Mouse (Mus musculus): Measurements from ENCODE around the gene Tnks1bp1. TPM values are rescaled to one million over a fixed set of nuclear protein-coding genes. Genes with fewer than 3 reads are reported as not detected.

The Tnks1bp1 gene
- polyA plus RNA-seq, 1 experiment = 46.9 TPM

DNA sequence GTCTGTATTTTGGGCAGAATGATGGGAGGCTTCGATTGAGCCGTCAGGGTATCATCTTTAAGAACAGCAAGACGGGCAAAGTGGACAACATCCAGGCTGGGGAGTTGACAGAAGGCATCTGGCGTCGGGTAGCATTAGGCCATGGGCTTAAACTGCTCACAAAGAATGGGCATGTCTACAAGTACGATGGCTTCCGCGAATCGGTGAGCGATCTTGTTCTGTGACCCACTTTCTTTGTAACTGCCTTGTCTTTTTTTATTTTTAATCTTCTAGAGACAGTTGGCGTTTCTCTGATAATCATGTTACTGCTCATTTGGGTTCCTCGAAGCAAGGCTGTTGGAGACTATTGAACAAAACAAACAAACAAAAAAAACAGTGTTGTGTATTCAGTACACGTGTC, 9.5 kb upstream of the Tnks1bp1 start:
- H3K27me3 ChIP-seq (replicated peaks; ENCODE audit: control insufficient read depth, insufficient read depth, low read length) = no peaks in the 10 kb centered on the region
- TF ChIP-seq POLR2A (IDR thresholded peaks at IDR 0.05; ENCODE audit: low read depth, low read length) = no peak
- no peak for TF ChIP-seq CTCF (conservative IDR thresholded peaks at IDR 0.05; ENCODE audit: insufficient read depth, insufficient read length, low read depth, low read length)
- H3K36me3 ChIP-seq (ENCODE audit: control insufficient read depth, insufficient read depth, low read length) = peaks cover 6% of the 10 kb centered on the region
- H3K4me1 ChIP-seq (ENCODE audit: control insufficient read depth, insufficient read depth, low read length) = peaks cover 11% of the 10 kb centered on the region; the same call in 1 of the 2 replicates
- 68% methylated on average over 13 of the region's 13 CpGs for WGBS
- H3K4me3 ChIP-seq (ENCODE audit: insufficient read depth, low read depth, low read length) = no peak overlapping the region
- DNase-seq = no peak
- H3K27ac ChIP-seq (ENCODE audit: insufficient read depth, low read depth, low read length) = no peak overlapping the region

DNA sequence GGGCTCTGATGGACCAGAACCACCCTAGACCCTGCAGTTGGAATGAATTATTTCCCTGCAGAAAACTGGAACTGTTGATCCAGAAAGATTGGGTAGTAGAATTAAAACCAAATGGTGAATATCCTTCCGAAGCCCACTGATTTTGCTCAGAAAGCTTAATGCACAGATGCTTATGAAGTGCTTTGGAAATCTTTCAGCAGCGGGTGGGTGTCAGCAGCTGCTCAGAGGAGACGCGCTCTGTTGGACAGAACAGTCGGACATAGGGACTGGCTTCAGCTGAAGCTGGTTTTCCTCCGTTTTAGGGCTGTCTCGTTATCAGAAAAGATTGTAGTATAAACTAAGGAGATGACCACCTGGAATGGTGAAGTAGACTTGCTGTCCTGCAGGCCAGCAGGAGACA, 4.2 kb upstream of the Tnks1bp1 start:
- WGBS = 89% methylated on average over 7 of the region's 7 CpGs
- TF ChIP-seq CTCF (conservative IDR thresholded peaks at IDR 0.05; ENCODE audit: insufficient read depth, insufficient read length, low read depth, low read length) = no peak
- no peak for TF ChIP-seq POLR2A (IDR thresholded peaks at IDR 0.05; ENCODE audit: low read depth, low read length)
- no peak overlapping the region for H3K4me3 ChIP-seq (ENCODE audit: insufficient read depth, low read depth, low read length)
- DNase-seq = no peak
- no peaks in the 10 kb centered on the region for H3K27me3 ChIP-seq (replicated peaks; ENCODE audit: control insufficient read depth, insufficient read depth, low read length)
- H3K36me3 ChIP-seq (ENCODE audit: control insufficient read depth, insufficient read depth, low read length) = peaks cover 9% of the 10 kb centered on the region
- H3K27ac ChIP-seq (ENCODE audit: insufficient read depth, low read depth, low read length) = no peak overlapping the region
- H3K4me1 ChIP-seq (ENCODE audit: control insufficient read depth, insufficient read depth, low read length) = peaks cover 5% of the 10 kb centered on the region; the same call in 1 of the 2 replicates

DNA sequence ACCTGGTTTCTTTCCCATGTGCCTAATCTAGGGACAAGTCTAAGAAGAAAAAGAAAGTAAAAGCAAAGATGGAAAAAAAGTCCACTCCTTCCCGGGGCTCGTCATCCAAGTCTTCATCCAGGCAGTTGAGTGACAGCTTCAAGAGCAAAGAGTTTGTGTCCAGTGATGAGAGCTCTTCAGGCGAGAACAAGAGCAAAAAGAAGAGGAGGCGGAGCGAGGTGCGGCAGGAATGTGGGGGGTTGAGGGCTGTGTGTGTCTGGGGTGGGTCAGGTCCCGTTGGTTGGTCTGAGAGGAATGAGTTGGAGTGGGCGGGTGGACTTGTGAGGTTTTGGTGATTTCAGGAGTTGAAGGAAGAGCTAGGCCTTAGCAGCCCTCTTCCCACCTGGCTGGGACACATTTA, 1.6 kb upstream of the Tnks1bp1 start:
- no peak overlapping the region for H3K4me3 ChIP-seq (ENCODE audit: insufficient read depth, low read depth, low read length)
- no peak for TF ChIP-seq CTCF (conservative IDR thresholded peaks at IDR 0.05; ENCODE audit: insufficient read depth, insufficient read length, low read depth, low read length)
- TF ChIP-seq POLR2A (IDR thresholded peaks at IDR 0.05; ENCODE audit: low read depth, low read length) = no peak
- H3K27me3 ChIP-seq (replicated peaks; ENCODE audit: control insufficient read depth, insufficient read depth, low read length) = no peaks in the 10 kb centered on the region
- no peak overlapping the region for H3K27ac ChIP-seq (ENCODE audit: insufficient read depth, low read depth, low read length)
- 87% methylated on average over 8 of the region's 8 CpGs for WGBS
- H3K36me3 ChIP-seq (ENCODE audit: control insufficient read depth, insufficient read depth, low read length) = peaks cover 4% of the 10 kb centered on the region; the same call in 1 of the 2 replicates
- DNase-seq = no peak
- peaks cover 5% of the 10 kb centered on the region; the same call in 1 of the 2 replicates for H3K4me1 ChIP-seq (ENCODE audit: control insufficient read depth, insufficient read depth, low read length)

DNA sequence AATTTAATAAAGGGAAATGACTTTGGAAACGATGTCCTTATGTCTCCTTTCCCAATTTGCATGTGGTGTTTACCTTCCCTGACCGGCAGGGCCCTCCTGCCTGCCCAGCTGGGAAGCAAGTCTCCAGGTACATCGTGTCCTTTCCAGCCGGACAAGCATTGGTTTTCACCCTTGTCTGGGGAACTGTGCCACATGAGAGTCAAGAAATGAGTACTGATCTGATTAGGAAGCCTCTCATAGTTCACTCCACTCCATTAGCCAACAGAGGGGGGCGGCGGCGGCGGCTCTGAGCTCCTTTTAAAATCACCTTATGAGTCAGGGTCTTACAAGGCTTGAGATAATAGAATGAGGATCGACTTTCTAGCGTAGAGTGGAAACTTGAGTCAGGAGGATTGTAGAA, 741 bp upstream of the Tnks1bp1 start:
- peaks cover 4% of the 10 kb centered on the region; the same call in 1 of the 2 replicates for H3K36me3 ChIP-seq (ENCODE audit: control insufficient read depth, insufficient read depth, low read length)
- WGBS = 28% methylated on average over 10 of the region's 10 CpGs
- TF ChIP-seq POLR2A (IDR thresholded peaks at IDR 0.05; ENCODE audit: low read depth, low read length) (no peak), CTCF (conservative IDR thresholded peaks at IDR 0.05; ENCODE audit: insufficient read depth, insufficient read length, low read depth, low read length) (no peak)
- no peak for DNase-seq
- peak overlapping the region; percentile 49; the same call in 1 of the 2 replicates for H3K4me3 ChIP-seq (ENCODE audit: insufficient read depth, low read depth, low read length)
- H3K27me3 ChIP-seq (replicated peaks; ENCODE audit: control insufficient read depth, insufficient read depth, low read length) = no peaks in the 10 kb centered on the region
- H3K27ac ChIP-seq (ENCODE audit: insufficient read depth, low read depth, low read length) = peak overlapping the region; percentile 64
- peaks cover 5% of the 10 kb centered on the region; the same call in 1 of the 2 replicates for H3K4me1 ChIP-seq (ENCODE audit: control insufficient read depth, insufficient read depth, low read length)

DNA sequence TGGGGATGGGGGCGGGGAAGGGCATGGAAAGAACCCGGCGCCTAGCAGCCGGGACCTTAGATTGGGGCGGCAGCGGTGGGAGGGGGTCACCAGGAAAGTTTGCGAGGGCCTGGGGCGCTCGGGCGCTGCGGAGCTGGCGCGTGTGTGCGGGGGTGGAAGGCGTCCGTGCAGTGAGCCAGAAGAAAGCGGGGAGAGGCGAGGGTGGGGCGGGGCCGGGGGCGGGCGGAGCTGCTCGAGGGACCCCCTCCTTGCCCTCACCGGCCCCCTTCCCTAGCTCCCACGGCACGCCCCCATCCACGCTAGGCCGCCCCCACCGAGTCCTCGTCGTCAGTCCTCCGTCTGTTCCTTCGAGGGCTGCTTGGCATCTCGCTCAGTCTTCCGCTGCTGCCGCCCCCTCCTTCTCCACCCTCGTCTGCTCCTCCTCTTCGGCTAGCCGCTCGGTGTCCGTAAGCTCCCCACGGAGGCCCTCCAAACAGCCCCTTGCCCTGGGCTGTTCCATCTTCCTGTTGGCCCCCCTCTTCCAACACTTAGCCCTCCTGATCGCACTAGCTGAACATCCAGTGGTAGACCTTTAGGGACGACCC, 438 bp downstream of the Tnks1bp1 start:
- H3K36me3 ChIP-seq (ENCODE audit: control insufficient read depth, insufficient read depth, low read length) = peaks cover 2% of the 10 kb centered on the region; the same call in 1 of the 2 replicates
- DNase-seq = peak; percentile 60

DNA sequence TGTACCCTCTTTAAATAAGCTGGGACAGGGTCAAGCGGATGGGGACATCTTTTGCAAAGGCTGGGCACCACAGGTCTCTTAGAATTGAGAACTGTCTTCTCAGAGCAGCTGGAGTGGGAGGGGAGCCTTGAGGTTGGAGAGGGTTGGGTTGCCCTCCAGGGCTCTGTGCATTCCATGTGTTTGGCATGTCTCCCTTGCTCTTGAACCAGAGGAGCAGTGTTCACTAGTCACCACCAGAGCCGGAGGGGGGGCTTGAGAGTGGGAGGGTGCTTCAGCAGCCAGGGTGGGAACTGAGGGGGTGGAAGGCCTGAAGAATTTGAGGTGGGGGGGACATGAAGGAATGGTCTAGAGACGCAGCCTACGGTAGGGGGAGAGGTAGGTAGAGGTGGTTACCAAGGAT, 1.5 kb downstream of the Tnks1bp1 start:
- Histone ChIP-seq H3K36me3 (ENCODE audit: control insufficient read depth, insufficient read depth, low read length) (no peaks in the 10 kb centered on the region; the same call in 1 of the 2 replicates), H3K27me3 (replicated peaks; ENCODE audit: control insufficient read depth, insufficient read depth, low read length) (no peaks in the 10 kb centered on the region), H3K27ac (ENCODE audit: insufficient read depth, low read depth, low read length) (no peak overlapping the region), H3K4me1 (ENCODE audit: control insufficient read depth, insufficient read depth, low read length) (peaks cover 5% of the 10 kb centered on the region; the same call in 1 of the 2 replicates), H3K4me3 (ENCODE audit: insufficient read depth, low read depth, low read length) (peak overlapping the region; percentile 3; the same call in 1 of the 2 replicates)
- WGBS = 73% methylated on average over 4 of the region's 4 CpGs
- no peak for DNase-seq
- TF ChIP-seq POLR2A (IDR thresholded peaks at IDR 0.05; ENCODE audit: low read depth, low read length) (no peak), CTCF (conservative IDR thresholded peaks at IDR 0.05; ENCODE audit: insufficient read depth, insufficient read length, low read depth, low read length) (no peak)

More for the DNA sequence above, 438 bp downstream of the Tnks1bp1 start:
- Histone ChIP-seq H3K4me1 (ENCODE audit: control insufficient read depth, insufficient read depth, low read length) (peaks cover 5% of the 10 kb centered on the region; the same call in 1 of the 2 replicates), H3K27ac (ENCODE audit: insufficient read depth, low read depth, low read length) (peak overlapping the region; percentile 34), H3K27me3 (replicated peaks; ENCODE audit: control insufficient read depth, insufficient read depth, low read length) (no peaks in the 10 kb centered on the region), H3K4me3 (ENCODE audit: insufficient read depth, low read depth, low read length) (peak overlapping the region; percentile 76)
- TF ChIP-seq CTCF (conservative IDR thresholded peaks at IDR 0.05; ENCODE audit: insufficient read depth, insufficient read length, low read depth, low read length) (no peak), POLR2A (IDR thresholded peaks at IDR 0.05; ENCODE audit: low read depth, low read length) (no peak)
- 1% methylated on average over 40 of the region's 44 CpGs for WGBS

DNA sequence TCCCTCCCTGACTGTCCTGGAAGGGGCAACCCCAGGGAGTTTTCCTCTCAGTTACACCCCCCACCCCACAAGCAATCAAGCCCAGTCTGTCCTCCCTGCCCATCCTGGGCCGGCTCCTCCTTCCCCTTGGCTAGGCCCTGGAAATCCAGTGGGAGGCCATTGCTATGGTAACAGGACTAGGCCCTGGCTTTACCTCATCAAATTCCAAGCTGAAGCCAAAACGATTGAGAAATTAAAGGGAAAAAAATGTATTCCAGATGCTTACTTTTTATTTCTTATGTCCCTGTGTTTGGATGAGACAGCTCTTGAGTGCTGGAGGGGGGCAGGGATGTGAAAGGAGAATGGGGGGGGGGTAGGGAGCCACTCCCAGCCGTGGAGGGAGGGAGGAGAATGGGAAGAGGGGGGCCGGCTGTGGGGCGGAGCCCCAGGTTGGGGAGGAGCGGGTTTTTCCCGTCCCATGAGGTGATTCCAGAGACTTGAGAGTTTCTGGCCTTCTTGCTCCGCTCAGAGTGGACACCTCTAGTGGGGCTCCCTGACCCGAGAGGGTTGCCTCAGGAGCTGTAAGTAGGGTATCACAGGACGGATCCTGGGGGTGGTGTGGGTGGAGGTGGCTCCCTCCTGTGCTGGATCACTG, 2.3 kb downstream of the Tnks1bp1 start:
- DNase-seq = peak; percentile 77

More for the DNA sequence above, 2.3 kb downstream of the Tnks1bp1 start:
- no peaks in the 10 kb centered on the region for H3K36me3 ChIP-seq (ENCODE audit: control insufficient read depth, insufficient read depth, low read length)
- peak overlapping the region; percentile 50 for H3K4me3 ChIP-seq (ENCODE audit: insufficient read depth, low read depth, low read length)
- peaks cover 5% of the 10 kb centered on the region; the same call in 1 of the 2 replicates for H3K4me1 ChIP-seq (ENCODE audit: control insufficient read depth, insufficient read depth, low read length)
- H3K27me3 ChIP-seq (replicated peaks; ENCODE audit: control insufficient read depth, insufficient read depth, low read length) = no peaks in the 10 kb centered on the region
- WGBS = 31% methylated on average over 10 of the region's 10 CpGs
- TF ChIP-seq CTCF (conservative IDR thresholded peaks at IDR 0.05; ENCODE audit: insufficient read depth, insufficient read length, low read depth, low read length) = no peak
- no peak for TF ChIP-seq POLR2A (IDR thresholded peaks at IDR 0.05; ENCODE audit: low read depth, low read length)
- H3K27ac ChIP-seq (ENCODE audit: insufficient read depth, low read depth, low read length) = peak overlapping the region; percentile 72

Data from kidney, adult 2 months (tissue).